Mouse (Mus musculus) heart, adult 2 months (tissue): Measurements from ENCODE around the gene Nr3c2.
A peak's percentile ranks its signal among the peaks of the same experiment; 100 is the strongest.

ENCODE experiments used
- CTCF ChIP-seq: fragments of 200-600 bp; IDR thresholded peaks from 2 replicates; pipeline ENCODE4 v1.8.1; 2022; ENCODE audit warnings: antibody characterized with exemption, mild to moderate bottlenecking, moderate library complexity
- EP300 ChIP-seq: fragments of 200-500 bp; IDR thresholded peaks from 2 replicates; pipeline ENCODE4 v1.6.1; 2011; ENCODE audit warnings: low read depth, low read length, control low read depth; ENCODE audit not compliant: insufficient read depth
- POLR2A ChIP-seq: fragments of 200-500 bp; IDR thresholded peaks from 2 replicates; pipeline ENCODE4 v1.6.1; 2011; ENCODE audit warnings: mild to moderate bottlenecking, low read depth, low read length, control low read depth; ENCODE audit not compliant: insufficient read depth

- TF ChIP-seq POLR2A: no peak
- peak; percentile 44 for TF ChIP-seq CTCF
- peak; percentile 74; the same call in 1 of the 2 replicates for TF ChIP-seq EP300
Measured at GRCm38 (mm10) chr8:77223123-77223522, 323.9 kb downstream of the Nr3c2 start.
